Mouse (Mus musculus) bone marrow, adult 2 months (tissue): ENCODE results near the gene Med21. TPM values are rescaled to one million over a fixed set of nuclear protein-coding genes. Genes with fewer than 3 reads are reported as not detected.

Experiments
- H3K27ac ChIP-seq: fragments of 200-500 bp; 2 replicates; pipeline ENCODE4 v1.5.1; 2012; ENCODE audit warnings: low read depth, mild to moderate bottlenecking, control low read depth, inconsistent platforms, low read length; ENCODE audit not compliant: control insufficient read depth, poor library complexity, insufficient read depth
- H3K4me1 ChIP-seq: fragments of 200-500 bp; 2 replicates; pipeline ENCODE4 v1.6.1; 2011; ENCODE audit warnings: low read length; ENCODE audit not compliant: control insufficient read depth, insufficient read depth
- H3K4me3 ChIP-seq: fragments of 200-500 bp; replicated peaks from 2 replicates; pipeline ENCODE3; 2011; ENCODE audit warnings: mild to moderate bottlenecking, low read depth, low read length, control low read depth; ENCODE audit not compliant: control insufficient read depth
- CTCF ChIP-seq: fragments of 200-500 bp; IDR thresholded peaks from 2 replicates; pipeline ENCODE4 v1.5.1; 2011; ENCODE audit warnings: low read length, control low read depth; ENCODE audit not compliant: control insufficient read depth, insufficient read depth
- POLR2A ChIP-seq: fragments of 200-500 bp; IDR thresholded peaks from 2 replicates; pipeline ENCODE4 v1.6.1; 2011; ENCODE audit warnings: low read depth, mild to moderate bottlenecking, control low read depth, low read length, borderline replicate concordance; ENCODE audit not compliant: control insufficient read depth
- WGBS: fragments of 180-500 bp; shearing (Covaris S2); methylation state at CpG from one replicate; pipeline ENCODE4 v1.1.7; 2018; 5-methylcytosine and 5-hydroxymethylcytosine counted together
- polyA plus RNA-seq: library from polyadenylated mRNA; stranded (reverse); fragments of >200 nt; gene quantifications from 2 replicates; pipeline ENCODE4 v1.2.4, GENCODE M21; 2011; ENCODE audit warnings: low replicate concordance; ENCODE audit not compliant: missing spikeins, insufficient read depth, insufficient read length

Gene Med21
- polyA plus RNA-seq, 1 experiment, result 31.3 TPM

DNA sequence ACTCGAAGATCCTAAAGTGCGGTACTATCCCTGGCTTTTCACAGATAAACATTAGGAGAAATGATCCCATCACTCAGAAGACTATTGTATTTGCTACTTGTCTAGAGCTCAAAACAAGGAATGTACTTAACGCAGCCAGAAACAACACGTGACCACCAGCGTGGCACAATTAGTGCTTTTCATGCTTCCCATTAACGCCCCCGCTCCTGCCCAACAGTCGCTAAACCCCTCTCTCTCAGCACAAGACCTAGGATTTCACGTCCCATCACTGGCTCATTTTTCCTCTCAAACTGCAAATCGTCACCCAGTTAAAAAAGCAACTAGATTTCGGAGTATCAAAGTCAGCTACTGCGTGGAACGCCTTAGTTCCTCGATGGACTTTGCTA is 8.7 kb upstream of the Med21 start:
- H3K4me3 ChIP-seq, result peak overlapping the region; percentile 90
- H3K4me1 ChIP-seq, result peaks cover 4% of the 10 kb centered on the region; the same call in 1 of the 2 replicates
- TF ChIP-seq CTCF (no peak), POLR2A (no peak)
- peak overlapping the region; percentile 95 for H3K27ac ChIP-seq
- WGBS, result 10% methylated on average over 14 of the region's 14 CpGs

- WGBS, result under 1% methylated on average over 81 of the region's 82 CpGs
- Histone ChIP-seq H3K27ac (peak overlapping the region; percentile 95), H3K4me1 (peaks cover 4% of the 10 kb centered on the region; the same call in 1 of the 2 replicates), H3K4me3 (peak overlapping the region; percentile 90)
- TF ChIP-seq CTCF (no peak), POLR2A (peak; percentile 52; the same call in 1 of the 2 replicates)
These were observed 8.2 kb upstream of the Med21 start for GRCm38 (mm10) chr6:146634015-146634722.

- H3K27ac ChIP-seq, result peak overlapping the region; percentile 95; the same call in 1 of the 2 replicates
- peaks cover 4% of the 10 kb centered on the region; the same call in 1 of the 2 replicates for H3K4me1 ChIP-seq
- TF ChIP-seq POLR2A, result no peak
- no peak for TF ChIP-seq CTCF
- 52% methylated on average over 4 of the region's 4 CpGs for WGBS
- H3K4me3 ChIP-seq, result peak overlapping the region; percentile 20
These were observed 7.4 kb upstream of the Med21 start for GRCm38 (mm10) chr6:146634759-146635606.

DNA sequence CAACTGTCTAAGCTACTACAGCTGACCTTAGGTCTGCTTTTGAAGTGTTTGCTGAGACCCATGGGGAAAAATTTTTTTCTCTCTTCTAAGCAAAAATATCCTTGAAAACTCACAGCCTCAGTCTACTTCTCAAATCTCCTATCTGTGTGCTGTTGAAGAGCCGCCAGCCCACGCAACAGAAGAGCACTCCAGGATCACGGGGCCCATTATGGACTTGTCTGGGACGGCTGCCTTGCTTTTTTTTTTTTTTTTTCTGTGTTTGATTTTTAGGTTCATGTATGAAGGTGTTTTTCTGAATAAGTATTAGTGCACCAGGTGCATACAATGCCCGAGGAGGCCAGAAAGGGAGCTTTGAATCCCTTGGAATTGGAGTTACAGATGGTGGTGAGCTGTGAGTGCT is 5.9 kb upstream of the Med21 start:
- Histone ChIP-seq H3K27ac (no peak overlapping the region), H3K4me3 (no peak overlapping the region), H3K4me1 (peaks cover 4% of the 10 kb centered on the region; the same call in 1 of the 2 replicates)
- TF ChIP-seq CTCF (no peak), POLR2A (no peak)
- WGBS, result 84% methylated on average over 5 of the region's 5 CpGs

- TF ChIP-seq POLR2A (no peak), CTCF (no peak)
- peak overlapping the region; percentile 31 for H3K27ac ChIP-seq
- 35% methylated on average over 7 of the region's 7 CpGs for WGBS
- H3K4me3 ChIP-seq, result no peak overlapping the region
- peaks cover 3% of the 10 kb centered on the region; the same call in 1 of the 2 replicates for H3K4me1 ChIP-seq
These were observed 2.0 kb upstream of the Med21 start for GRCm38 (mm10) chr6:146640068-146640965.

GRCm38 (mm10) chr6:146640991-146641390 is 1.4 kb upstream of the Med21 start:
- H3K27ac ChIP-seq, result no peak overlapping the region; the same call in 1 of the 2 replicates
- TF ChIP-seq CTCF (no peak), POLR2A (no peak)
- WGBS, result 47% methylated on average over 6 of the region's 6 CpGs
- H3K4me3 ChIP-seq, result no peak overlapping the region
- peaks cover 3% of the 10 kb centered on the region; the same call in 1 of the 2 replicates for H3K4me1 ChIP-seq

- peak overlapping the region; percentile 75; the same call in 1 of the 2 replicates for H3K27ac ChIP-seq
- peak overlapping the region; percentile 83 for H3K4me3 ChIP-seq
- TF ChIP-seq CTCF (no peak), POLR2A (no peak)
- WGBS, result 38% methylated on average over 11 of the region's 11 CpGs
- H3K4me1 ChIP-seq, result peaks cover 3% of the 10 kb centered on the region; the same call in 1 of the 2 replicates
These were observed 631 bp upstream of the Med21 start for GRCm38 (mm10) chr6:146641621-146642210.

GRCm38 (mm10) chr6:146643184-146643570 is 830 bp downstream of the Med21 start:
- WGBS, result 15% methylated on average over 11 of the region's 11 CpGs
- TF ChIP-seq POLR2A (no peak), CTCF (no peak)
- Histone ChIP-seq H3K27ac (no peak overlapping the region; the same call in 1 of the 2 replicates), H3K4me1 (peaks cover 1% of the 10 kb centered on the region; the same call in 1 of the 2 replicates), H3K4me3 (peak overlapping the region; percentile 77)
